Mouse (Mus musculus) urinary bladder, adult 2 months (tissue): ENCODE results near the gene Rnf185. TPM values are rescaled to one million over a fixed set of nuclear protein-coding genes. Genes with fewer than 3 reads are reported as not detected.

Source experiments
- DNase-seq: peaks from one replicate; pipeline ENCODE4 v3.0.0; 2022; ENCODE audit warnings: low spot score
- polyA plus RNA-seq: library from polyadenylated mRNA; depleted of rRNA; stranded (reverse); fragments of >200 nt; gene quantifications from 2 replicates; pipeline ENCODE4 v1.2.3, GENCODE M21; 2012

Rnf185 gene
- polyA plus RNA-seq, 1 experiment: 27.0 TPM

DNA sequence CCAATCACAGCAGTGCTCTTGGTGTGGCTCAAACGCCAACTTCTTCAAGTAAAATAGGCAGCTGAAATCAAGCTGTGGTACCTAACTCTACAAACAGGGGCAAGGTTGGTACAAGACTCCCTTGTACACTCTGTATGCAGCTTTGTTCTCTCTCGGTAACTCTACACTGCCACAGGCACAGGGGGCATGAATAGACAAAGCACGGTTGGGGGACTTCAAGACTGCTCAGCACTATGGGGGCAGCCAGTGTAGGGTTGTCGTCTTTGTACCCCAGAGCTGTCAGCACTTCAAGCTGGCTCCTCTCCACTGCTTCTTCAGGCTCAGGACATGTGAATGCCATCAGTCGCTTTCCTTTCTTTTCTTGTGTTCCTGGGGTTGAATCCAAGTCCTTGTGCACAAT is 57.6 kb downstream of the Rnf185 start:
- no peak for DNase-seq

DNA sequence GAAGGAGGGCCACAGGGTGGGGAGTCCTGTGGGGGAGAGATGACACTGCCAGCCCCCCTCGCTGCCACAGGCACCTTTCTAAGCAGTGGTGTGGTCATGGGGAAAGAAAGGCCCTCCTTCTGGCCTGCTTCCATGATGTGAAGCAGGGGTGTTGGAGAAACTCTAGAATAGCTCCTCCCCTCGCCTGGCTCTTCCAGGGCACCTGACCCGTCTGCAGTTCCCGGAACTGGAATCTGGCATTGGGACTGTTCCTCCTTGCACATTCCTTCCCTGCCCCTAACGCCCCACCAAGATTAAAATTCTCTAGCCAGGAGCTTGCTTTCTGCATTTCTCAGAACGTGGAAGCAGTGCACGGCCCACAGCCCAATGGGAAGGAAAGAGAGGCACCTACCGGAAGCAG is 59.6 kb downstream of the Rnf185 start:
- no peak for DNase-seq

DNA sequence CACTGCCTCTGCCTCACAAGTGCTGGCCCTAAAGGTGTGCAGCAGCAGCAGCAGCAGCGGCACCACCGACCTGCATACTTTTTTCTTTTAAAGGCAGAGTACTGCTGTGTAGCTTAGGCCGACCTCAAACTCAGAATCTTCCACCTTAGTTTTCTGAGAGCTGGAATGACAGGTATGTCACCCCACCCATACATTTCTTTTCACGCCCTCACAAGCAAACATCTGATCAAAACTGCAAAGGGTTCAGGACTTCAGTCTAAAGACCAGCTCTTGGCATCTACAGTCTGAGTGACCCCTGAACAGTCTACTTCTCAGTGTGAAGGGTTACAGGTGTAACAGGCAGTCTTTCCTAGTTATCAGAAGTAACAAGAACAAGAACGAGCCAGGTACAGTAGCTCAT is 61.4 kb downstream of the Rnf185 start:
- no peak for DNase-seq

DNA sequence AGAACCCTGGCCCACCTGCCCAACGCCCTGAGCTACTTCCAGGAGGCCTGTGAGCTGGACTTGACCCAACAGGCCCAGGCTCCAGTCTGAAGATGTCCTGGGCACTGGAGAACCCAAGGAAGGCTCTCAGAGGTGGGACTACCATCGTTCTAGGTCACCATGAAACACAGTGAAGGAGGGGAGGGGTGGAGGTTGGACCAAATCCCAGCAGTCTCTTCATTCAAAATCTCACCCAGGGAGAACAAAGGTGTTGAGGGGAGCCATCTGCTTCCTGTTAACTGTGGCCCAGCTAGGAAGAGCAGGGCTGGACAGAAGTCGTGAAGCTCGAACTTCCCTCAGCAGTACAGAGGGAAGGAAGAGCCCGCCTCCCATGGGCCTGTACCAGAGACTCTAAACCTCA is 62.2 kb downstream of the Rnf185 start:
- DNase-seq: no peak

DNA sequence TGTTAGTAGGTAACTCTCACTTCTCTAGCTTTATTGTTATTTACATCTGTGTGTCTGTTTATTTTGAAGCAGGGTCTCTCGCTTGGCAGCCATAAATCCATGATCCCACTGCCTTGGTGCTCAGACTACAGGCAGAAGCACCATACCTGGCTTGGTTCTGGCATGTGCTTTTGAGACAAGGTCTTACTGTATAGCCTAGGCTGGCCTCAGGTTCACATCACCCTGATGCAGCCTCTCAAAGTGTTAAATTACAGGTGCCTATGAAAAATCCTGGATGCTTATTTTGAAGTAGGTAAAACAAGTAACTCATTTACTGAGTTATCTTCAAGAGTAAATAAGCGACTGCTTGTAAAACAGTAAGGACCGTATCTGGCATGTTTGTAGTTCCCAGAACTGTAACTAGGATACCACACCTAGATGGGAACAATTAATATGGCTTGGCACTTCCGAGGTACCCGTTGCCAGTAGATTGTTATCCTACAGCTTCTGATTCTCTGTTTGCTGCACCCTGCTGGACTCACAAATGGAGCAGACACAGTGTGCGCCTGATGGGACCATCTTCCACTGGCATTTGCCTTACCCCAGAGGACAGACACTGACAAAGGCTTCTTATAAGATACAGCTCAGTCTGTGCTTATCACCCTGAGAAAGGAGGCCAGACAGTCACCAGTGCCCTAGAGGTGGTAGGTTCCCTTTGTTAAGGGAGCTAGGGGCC is 64.5 kb downstream of the Rnf185 start:
- no peak for DNase-seq

DNA sequence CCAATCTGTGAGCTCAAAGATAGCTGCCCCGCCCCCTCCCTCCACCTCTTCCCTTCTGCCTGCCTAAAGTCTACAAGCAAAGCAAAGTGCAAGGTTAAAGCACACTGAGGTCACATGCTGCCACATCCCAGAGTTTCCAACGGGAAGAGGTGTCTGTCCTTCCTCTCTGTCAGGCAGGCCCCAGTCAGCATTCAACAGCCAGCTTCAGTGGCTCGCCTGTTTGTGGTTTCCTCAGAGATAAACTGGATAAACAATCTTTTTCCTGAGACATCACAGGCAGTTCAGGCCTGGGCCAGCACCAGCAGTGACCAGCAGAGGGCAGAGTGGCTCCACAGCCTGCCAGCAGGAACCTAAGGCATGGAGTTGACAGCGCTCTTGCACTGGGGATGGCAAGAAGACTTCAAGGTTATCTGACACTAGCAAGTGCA is 65.2 kb downstream of the Rnf185 start:
- DNase-seq: peak; percentile 84

DNA sequence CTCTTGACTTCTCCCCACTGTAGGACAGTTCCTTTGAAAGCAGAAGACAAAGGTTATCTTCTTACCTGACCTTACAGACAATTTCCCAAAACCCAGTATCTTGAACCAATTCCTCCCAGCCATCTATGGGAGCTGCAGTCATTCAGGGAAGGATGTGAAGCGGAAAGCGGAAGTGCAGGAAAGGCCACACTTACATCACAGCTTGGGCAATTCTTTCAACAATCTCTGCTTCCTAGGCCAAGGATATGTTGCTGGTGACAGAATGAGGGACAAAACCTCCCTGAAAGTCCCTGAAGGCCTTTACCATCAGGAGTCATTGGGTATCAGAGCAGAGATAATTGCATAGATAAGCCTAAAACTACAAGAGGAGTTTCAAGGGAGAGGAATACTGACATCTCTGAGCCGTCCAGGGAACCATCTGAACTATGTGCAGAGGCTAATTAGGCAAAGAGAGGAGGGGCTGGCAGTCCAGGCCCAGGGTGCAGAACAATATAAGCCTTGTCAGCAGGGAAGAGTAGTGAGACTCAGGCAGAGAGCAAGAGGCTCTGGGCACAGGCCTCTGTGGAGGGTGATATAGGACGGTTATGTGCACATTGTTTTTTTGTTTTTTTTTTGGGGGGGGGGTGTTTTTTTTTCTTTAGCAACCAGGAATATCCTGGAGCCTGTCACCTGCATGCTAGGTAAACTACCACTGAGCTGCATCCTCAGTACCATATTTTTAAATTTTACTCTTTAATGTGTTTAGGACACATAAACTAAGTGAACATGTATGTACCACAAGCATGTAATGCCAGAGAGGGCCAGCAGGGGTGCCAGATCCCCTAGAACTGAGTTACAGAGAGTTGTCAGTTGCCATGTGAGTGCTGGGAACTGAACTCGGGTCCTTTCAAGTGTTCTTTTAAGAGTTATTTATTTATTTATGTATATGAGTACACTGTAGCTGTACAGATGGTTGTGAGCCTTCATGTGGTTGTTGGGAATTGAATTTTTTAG is 69.3 kb downstream of the Rnf185 start:
- no peak for DNase-seq

DNA sequence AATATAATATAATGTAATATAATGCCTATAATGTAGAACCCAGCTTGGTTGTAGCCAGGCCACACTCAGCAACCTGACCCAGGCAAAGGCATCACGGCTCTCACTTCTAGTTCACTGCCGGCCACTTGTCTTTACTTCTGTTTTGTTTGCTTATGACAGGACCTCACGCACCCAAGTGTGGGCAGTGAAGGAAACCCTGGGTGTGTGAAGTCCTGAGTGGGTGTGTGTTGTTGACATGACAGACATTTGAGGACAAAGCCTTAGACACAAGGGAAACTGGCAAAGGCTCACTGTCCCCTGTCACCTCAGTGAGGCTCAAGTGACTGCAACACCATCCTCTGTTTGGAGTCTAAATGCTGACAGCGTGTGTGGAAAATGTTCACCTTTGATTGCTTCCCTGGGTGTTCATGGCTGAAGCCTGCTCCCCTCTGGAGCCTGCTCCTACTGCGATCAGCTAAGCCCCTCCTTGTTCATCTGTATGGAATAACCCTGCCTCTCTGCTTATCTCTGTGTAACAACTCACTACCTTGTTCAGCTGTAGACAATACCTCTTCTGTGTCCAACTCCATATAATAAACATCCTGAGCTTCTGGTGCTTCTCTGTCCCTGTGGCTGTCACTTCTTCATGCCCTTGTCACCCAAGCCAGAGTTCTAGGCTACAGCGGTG is 70.9 kb downstream of the Rnf185 start:
- no peak for DNase-seq

DNA sequence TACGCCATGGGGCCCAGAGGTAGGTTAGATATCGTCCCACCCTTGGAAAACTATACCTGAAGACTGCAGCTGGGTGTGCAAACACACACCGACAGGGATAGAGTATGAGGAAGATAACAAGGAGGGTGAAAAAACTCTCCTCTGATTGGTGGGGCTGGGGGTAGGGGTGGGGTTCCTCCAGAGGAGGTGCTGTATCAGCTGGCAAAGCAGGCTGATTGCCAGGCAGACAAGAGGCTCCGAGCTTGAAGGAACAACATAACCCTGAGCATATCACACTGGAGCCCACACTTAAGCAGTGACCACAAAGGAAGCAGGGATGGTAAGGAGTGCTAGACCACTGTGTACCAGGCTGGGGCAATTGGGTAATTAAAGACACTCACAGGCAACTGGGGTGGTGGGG is 72.7 kb downstream of the Rnf185 start:
- DNase-seq: no peak

DNA sequence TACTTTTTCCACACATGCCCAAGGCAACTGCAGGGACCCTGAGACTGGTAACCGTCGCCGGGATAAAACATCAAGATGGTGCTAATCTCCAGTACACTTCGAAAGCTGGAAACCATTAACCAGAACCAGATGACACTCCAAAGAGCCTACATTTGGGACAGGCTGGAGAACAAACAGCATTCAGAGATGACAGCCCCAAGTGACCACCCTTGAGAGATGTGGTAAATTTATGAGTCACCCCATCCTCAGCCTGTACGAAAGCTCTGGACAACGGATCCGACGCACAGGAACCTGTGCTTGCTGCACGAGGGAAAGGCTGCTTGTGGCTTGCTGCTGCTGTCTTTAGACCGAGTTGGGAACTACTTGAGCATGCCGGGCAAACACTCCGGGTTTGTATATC is 77.4 kb downstream of the Rnf185 start:
- no peak for DNase-seq

DNA sequence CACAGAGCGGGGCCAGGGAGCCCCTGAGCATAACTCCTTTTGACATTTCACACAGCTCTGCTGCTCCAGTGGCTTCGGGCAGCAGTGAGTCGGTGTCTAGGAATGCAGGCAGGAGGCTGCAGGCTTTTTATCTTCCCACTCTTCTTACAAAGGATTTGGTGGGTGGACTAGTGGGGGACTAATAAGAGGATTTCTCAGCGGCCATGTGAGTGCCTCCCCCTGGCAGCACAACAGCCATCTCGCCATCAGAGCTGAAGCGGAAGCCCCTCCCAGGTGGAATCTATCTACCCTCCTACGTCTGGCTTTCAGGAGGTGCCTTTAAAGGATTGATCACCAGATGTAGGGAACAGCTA is 77.9 kb downstream of the Rnf185 start:
- DNase-seq: no peak

DNA sequence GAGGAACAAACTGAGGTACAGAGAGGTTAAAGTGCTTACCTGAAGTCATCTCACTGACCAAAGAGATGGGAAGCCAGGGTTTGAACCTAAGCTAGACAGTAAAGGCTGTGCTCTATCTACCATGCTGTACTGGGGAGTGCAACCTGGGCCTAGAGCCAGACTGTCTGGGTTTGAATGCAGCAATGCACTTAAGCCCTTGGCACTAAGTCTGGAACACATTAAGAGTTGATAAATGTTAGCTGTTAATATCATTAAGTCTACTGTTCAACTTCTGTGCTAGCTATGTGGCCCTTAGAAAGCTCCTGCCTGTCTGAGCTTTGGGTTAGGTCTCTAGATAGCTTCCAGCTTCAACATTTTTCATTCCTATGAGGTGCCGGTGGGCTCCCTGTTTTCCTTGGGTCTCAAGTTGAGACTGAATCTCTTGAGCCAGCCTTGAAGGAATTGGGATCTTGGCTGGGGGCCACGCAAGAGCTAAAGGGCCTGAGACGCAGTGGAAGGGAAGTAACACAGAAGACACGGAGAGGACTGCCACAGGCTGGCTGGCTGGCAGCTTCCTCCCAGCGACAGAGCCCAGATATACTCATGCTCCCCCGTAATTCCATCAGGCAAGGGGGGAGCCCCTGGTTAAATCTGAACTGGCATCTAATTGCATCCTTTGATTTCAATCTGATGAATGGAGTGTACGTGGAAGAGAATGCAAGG is 78.4 kb downstream of the Rnf185 start:
- no peak for DNase-seq

DNA sequence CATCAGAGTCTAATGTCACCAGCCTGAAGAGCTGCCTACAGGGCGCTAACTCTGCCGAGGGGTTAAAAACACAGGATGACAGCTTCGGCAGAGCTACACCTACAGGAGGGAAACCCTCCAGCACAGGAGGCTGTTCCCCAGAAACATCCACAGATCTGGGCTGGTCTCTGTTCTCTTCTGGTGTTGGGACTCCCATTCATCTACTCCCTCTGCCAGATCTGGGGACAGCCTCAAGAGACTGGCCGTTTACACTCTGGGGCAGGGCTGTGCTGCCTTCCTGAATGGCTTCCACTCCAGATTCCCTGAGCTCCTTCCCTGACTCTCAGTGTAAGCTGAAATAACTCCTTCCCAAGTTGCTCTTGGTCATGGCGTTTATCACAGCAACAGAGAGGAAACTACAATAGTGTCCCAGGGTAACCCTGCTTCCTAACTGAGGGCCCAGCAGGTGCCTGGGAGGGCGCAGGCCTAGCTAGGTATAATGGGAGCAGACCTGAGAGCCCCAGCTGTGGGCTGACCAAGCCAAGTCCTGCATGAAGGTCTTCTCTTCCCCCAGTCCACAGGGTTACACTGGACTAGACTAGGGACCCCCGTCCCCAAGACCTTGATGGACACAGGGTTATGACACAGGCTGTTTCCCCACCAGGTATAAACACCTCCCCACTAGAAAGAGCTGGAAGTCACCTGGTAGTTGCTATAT is 80.4 kb downstream of the Rnf185 start:
- DNase-seq: no peak

DNA sequence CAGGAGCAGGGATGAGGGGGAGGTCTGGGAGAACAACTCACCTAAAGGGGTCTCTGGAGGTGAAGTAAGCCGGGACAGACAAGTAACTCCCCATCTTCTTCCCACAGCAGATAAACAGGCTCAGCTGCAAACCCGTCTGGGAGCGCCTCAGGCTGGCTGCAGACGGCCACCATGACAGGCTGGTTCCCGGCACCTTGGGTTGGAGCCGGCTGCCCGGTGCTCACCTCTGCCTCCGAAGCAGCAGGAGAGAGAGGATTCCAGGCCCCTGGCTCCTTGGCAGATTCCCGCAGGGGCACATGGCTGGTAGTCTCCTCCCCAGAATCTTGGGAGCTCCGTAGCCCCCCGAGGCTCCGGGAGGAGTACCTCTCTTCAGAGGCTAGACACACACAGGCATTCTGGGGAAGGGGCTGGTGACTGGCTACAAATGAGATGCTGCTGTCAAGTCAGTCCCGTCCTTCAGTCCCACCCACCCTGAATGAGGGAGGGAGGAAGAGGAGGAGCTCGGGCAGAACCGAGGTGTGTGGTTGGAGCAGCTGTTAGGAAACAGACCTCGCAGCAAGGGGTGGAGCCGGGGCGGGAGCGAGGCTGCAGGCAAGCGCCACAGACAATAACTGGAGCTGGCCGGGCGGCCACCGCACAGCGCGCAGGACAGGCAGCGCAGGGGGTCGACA is 81.1 kb downstream of the Rnf185 start:
- peak; percentile 47 for DNase-seq

DNA sequence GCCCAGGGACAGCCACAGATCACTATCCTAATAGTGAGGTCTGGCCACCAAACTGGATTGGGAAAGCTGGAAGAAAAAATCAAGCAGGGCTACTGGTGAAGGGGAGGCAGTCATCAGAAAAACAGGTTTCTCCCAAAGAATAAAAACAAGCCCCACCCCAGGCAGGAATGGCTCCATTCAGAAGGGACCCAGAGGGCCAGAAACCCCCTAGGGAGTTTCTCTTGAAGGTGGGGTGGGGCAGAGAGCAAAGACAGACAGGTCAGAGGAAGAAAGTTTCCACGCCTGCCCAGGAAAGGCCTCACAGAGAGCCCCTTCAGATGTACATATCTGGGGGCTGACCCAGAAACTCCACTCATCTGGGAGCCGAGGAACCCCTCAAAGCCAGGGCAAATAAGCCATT is 82.0 kb downstream of the Rnf185 start:
- DNase-seq: no peak

DNA sequence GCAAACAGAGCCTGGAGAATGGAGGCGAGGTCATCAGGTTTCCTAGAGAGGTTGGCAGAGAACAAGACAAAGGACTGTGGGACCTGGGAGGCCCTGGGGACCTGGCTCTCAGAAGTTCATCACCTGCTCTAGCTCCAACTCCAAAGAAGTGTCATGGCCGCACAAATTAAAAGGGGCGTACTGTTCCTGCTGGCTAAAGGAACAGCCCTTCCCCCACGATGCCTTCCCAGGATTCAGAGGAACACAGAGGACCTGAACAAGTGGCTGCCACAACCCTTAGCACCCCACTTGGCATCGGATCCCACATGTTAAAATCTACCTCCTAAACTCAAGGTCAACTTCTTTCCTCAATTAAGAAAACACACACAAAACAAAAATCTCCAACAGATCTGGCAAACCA is 82.7 kb downstream of the Rnf185 start:
- DNase-seq: no peak

DNA sequence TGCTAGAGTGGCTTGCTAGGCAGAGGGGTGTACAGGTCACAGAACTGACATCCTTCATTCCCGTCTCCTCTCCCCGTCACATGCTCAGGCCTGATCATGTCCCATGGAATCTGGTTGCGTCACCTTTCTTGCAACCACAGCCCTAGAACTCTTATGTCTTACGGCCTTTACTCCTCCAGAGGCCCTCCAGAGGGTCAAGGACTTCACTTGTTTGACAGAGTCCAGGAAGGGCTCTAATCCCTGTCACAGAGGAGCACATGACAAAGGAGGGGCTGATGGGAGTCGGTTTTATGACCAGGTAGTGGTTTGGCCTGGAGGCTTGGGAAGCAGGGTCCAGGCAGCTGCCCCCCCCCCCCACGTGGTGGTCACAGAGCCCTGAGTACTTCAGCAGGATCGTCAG is 83.2 kb downstream of the Rnf185 start:
- no peak for DNase-seq

DNA sequence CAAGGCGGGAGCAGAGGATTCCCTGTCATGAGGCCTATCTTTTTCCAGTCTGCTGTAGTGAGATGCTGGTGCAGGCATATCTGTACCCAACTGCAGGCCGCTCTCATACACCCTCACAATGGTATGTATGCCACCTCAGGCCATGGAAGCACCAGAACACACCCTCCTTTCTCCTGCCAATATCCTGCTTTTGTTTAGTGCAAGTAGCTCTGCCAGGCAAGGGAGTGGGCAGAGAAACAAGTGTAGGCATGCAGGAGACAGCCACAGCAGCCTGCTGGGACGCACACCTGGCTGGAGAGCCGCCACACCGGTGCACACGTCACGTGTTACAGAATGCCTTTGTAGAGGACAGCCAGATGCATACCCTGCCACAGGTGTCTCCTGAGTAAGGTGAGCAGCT is 85.8 kb downstream of the Rnf185 start:
- no peak for DNase-seq
